Mouse (Mus musculus) CD4-positive helper T cell, adult 2 months (primary cell): Measurements from ENCODE around the gene Ptpn14.

Experiments used
- DNase-seq: peaks from one replicate; pipeline ENCODE4 v3.0.0-alpha.2; 2012; ENCODE audit warnings: low read depth, missing footprints, low spot score

Gene Ptpn14

DNA sequence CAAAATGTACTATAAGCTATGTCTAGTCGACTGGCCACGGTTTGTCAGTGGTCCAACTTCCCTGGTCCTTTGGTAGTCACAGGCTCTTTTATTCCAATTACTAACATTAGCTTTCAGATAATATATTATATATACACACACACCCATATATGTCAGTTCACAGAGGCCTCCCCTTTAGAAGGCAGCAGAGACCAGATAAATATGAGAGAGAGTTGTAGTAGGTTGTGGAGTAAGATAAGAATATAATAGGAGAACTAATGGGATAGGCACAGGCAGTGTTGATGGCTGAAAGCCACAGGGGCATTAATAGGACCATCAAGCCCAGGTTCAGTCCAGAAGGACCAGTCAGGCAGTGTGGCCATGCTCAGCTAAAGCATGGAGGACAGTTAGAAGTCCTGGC lies 80.4 kb downstream of the Ptpn14 start:
- no peak for DNase-seq

DNA sequence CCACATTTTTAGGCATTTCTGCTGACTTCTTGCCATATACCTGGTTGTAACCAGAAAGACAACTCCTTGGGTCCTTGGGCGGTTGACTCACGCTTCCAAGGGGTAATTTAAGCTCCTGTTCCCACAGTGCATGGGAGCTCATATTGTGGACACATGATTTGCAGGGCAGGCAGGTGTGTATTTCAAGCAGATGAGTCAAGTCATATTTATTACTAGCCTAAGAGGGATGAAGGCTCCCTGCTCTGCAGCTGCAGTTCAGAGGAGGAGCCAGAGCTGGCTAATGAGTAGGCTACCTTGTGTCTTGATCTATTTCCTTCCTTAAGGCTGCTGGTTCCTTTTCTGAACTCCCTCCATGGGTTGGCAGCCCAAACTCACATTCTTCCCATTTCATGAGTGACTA lies 83.7 kb downstream of the Ptpn14 start:
- no peak for DNase-seq

DNA sequence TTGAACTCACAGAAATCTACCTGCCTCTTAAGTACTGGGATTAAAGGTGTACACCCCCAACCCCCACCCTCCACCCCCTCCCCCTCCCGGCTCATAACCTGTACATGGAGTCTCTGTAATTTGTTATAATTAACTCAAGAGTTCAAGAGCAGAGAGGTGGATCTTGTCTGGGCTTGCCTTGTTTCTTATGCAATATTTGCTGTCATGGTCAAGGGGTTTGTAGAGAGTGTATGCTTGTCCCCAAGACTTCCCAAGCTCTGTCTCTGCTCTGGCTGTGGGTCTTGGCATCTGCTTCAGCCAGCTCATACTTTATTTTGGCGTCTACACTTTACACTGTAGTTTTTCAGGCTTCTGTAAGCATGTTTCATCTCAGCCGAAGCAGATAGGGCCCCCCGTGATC lies 86.3 kb downstream of the Ptpn14 start:
- no peak for DNase-seq

DNA sequence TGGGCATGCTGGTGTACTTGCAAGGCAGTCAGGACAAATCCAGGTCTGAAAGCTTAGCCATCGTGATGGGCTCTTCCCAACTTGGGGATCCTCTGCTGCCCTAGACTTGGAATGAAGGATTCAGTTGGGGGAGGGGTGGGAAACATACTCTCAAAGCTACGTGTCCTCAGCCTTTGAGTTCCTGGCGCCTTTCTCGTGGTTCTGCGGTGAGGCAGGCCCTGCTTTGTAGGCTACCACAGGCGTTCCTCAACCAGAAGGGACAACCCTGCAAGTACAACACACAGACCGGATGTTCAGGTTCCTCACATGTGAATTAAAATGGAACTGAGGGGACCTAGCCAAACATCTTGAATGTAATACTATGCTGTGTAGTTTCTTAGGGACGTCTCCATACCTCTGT lies 89.0 kb downstream of the Ptpn14 start:
- no peak for DNase-seq

DNA sequence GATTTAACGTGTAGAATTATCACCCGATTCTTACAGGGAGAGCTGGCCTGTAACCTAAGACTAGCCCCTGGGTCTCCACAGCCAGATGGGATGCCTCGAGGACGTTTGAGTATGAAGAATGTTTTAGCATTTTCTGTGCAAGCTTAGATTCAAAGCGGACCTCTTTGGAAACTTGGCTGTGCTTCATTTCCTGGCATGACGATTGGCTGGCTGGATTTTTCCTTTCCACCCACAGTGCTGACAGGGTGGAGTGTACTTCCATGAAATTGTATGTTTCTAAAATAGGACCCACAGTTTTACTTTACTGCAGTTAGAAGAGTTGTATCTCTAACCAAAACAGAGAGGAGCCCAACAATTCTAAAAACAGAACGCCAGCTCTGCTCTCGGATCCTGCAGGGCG lies 89.7 kb downstream of the Ptpn14 start:
- DNase-seq: no peak

DNA sequence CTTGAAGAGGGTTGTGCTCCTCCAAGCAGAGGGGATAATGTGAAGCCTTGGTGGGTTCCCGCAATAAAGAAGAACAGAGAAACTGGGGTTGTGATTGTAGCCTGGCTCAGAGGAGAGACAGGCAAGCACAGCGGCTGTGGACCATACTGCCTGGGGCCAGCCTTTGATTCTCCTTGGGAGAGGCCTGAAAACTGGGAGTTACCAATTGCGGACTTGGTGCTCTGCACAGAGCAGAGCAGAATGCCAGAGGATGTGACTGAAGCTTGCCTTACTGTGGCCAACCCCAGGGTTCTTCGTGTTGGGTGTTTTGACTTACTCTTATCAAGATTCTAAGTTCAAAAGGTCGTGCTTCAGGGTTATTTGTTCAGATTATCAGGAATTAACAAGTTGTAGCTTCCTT lies 92.0 kb downstream of the Ptpn14 start:
- no peak for DNase-seq

DNA sequence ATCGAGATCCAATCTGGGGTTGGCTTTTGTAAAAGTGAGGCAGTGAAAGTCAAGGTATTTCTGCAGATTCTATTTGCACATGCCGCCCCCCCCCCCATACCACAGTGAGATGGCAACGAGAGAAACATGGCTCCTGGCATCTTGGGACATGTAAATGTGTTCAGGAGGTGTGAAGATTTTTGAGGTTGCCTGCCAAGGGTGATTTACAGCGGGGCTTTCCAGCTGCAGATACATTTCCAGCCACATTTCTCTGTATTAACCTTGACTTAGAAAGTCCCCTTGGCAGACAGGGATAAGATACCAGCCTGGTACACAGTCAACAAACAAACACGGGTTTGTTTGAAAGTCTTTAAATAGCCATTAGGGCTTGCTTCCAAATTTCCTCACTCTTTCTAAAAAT lies 96.4 kb downstream of the Ptpn14 start:
- DNase-seq: no peak

DNA sequence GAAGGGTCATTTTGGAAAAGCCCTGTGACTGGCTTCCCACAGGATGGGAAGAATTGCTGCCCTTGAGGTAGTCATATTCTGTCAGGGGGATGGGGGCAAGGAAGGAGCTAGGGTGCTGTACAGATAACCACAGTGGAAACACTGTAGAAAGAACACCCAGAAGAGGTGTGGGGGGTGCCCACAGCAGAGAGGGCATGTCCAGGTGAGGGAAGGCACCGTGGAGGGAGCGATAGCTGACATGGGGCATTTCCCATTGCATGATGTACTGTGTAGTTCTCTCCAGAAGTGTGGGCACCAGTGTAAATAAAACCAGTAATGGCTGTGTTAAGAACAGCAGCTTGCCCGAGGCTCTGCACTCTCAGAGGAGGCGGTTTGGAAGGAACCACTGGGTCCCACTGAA lies 102.3 kb downstream of the Ptpn14 start:
- no peak for DNase-seq

DNA sequence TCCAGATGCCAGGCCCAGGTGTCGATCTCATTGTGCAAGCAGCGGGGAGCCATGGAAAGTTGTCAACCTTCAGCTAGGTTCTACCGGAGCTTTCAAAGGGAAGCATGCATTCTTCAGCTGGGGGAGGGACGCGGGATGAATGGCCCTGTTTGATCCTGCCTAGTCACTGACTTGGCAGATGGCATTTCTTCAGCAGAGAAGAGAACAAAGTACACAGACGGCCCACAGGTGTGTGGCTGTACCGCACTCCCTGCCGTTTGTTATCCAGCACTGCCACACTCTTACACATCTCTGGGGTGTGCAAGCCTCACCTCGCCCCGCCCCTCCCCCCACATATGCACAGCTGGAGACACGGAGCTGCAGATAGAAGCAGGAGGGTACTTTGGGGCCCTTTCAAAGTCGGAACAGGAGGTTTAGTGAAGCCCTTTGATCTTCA lies 102.7 kb downstream of the Ptpn14 start:
- peak; percentile 46 for DNase-seq

DNA sequence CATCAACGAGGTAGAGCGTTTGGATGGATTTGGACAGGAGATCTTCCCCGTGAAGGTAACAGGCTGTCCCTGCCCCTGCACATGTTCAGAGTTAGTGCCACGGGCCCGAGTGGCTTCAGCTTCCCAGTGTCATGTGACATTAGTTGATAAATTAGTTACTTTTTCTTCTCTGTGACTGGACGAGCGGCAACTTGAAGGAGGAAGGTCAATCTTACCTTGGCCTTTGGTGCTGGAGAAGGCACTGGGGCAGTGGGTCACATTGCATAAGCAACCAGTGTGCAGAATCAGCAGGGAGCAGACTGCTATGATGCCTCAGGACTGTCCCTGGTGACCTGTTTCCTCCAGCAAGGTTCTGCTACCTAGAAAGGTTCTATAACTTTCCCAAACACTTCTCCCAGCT lies 105.3 kb downstream of the Ptpn14 start:
- no peak for DNase-seq

DNA sequence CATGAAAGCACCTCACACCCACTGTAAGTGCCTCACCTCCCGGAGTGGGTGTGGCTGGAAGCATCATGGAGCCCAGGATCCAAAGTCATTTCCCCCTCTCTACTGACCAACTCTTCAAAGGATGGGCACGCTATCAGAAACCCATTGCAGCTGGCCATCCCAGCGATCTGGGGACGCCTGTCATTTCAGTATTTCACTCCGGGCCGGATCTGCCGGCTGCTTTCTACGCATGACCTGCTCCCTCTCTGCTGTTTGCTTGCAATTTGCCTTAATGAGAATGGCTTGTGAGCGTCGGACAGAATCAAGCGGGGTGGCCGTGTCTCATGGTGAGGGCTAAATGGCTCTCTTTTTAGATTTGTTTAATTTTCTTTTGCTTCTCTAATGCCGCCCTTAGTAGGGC lies 106.1 kb downstream of the Ptpn14 start:
- DNase-seq: no peak

DNA sequence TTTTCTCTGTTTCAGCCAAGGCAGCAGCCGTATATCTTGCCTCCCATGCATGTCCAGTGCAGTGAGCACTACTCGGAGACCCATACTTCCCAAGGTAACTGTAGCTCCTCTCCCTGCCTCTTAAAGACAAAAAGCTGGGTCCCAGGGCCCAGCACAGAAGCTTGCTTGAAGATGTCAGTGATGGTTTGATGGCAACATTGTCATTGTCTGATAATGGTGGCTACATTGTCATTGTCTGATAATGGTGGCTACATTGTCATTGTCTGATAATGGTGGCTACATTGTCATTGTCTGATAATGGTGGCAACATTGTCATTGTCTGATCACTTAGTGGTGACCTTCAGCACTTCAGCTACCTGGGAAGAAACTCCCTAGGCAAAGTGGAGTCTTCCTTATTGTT lies 118.3 kb downstream of the Ptpn14 start:
- no peak for DNase-seq

DNA sequence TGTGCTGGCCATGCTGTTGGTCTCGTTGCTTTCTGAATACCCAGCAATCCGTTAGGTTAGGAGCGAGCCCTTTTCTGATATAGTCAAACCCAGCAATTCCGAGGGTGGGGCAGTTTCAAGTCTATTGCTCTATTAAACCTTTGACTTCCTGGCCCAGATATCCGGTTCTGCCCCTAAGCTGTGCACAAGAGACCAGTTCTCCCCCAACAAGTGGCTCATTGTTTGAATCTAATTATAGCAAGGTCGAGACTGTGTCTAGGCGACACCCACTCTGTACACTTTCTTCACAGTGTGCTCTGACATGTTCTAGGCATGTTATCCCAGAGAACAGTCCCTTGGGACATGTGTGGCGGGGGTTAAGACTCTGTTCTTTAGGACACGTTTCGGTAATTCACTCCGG lies 121.5 kb downstream of the Ptpn14 start:
- DNase-seq: no peak

DNA sequence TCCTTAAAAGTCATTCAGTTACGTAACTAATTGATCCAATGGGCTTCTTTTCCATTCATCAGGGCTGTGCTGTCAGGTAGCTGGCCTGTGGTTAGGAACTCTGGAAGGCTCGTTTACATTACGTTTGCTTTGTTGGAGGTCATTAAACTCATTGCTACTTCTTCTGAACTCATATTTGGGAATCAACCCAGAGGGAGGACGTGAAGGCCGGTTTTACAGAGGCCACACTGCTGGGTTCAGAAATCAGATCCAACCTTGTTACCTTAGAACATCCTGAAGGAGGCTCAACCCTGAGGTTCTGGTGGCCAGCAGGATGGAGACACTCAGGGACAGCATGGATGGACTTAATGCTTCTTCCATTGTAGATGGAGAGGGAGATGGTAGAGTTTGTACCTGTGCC lies 124.0 kb downstream of the Ptpn14 start:
- no peak for DNase-seq

DNA sequence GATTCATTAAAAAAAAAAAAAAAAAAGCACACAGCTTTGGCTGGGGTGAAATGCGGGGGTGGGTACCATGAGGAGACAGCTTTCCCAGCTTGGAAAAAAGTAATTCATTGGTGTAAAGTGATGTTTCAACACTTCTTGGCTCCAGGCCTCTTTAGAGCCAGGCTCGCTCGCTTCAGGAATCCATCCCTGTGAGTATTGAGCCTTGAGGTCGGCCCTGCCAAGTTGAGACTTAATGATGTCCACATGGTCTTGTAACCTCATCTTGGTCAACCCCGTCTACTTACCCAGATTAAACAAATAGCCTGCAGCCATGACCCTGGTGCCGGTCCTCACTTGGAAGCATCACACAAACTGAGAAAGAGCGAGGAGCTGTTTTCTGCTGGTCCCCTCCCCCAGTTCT lies 124.4 kb downstream of the Ptpn14 start:
- DNase-seq: no peak

DNA sequence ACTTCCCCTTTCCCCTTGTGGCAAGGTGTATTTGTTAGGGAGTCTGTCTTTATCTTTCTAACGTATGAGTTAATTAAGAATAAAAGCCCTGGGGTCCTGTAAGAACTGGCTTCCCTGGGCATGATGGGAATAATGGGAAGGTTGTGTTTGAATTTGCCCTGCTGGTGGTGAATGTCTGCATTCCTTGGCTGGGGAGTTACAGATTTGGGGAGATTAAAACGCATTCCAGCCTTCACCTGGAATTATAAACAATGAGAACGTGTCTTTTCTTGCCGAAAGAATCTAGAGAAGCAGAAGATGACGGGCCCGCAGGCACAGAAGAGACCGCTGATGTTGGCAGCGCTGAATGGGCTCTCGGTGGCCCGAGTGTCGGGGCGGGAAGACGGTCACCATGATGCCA lies 126.6 kb downstream of the Ptpn14 start:
- no peak for DNase-seq

DNA sequence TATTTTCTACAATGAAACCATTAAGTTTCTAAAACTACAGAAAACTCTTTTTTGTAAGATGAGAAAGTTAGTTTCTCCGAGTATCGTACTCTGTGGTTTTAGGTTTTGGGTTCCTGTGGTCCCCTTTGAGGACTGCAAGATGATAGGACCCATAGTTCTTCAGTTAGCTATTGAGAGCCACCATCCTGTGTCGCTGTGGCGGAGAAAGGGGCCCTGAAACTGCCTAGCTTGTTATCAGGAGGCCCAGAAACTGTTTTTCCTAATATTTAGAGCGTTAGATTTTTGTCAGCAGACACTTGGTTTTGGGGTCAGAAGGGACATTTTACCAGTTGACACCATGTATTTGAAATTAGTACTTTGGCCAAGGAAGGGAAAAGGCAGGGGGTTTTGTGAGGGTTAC lies 127.7 kb downstream of the Ptpn14 start:
- DNase-seq: no peak

DNA sequence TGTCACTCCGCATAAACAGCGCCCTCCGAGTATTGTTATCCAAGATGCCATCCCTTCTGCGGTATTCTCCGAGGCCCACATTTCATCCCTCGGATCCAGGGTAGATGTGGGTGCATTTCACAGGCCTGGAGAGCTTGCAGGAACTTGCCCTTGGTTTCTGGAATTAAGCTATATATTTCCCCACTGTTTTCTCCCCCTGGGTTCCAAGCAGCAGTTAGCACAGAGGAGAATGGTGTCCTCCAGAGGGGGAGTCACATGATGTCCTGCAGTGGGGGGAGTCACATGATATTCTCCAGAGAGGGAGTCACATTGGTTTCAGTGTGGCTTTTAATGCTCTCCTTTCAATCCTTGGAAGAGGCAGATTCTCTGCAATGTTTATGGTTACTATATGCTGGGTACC lies 130.3 kb downstream of the Ptpn14 start:
- no peak for DNase-seq

DNA sequence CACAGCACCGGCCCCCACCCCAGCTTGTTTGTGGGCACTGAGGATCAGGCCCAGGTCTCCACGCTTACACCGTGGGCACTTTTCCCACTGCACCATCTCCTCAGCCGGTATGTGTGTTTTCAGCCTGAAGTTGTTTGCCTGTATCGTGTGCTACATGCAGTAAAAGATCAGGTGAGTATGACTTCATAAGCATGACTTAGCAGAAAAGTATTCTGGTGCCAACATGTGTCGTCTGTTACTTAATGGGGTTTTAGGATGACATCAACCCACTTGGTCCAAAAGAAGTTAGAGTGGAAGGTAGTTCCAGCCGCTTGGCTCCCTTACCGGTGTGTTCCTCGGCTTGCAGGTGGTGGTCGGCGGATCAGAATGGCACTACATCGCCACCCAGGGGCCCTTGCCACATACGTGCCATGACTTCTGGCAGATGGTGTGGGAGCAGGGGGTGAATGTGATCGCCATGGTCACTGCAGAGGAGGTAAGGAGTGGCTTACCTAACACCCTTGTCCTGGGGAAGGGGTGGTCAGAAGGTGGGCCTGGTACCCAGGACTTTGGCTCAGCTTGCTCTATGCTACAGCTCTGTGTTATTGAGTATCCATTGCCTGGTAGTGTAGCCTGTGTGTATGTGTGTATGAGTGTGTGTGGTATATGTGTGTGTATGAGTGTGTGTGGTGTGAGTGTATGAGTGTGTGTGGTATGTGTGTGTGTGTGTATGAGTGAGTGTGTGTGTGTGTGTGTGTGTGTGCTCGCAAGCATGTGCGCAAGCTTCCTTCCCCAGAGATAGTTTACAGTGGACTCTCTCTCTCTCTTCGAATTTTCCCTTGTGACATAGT lies 132.3 kb downstream of the Ptpn14 start:
- no peak for DNase-seq

DNA sequence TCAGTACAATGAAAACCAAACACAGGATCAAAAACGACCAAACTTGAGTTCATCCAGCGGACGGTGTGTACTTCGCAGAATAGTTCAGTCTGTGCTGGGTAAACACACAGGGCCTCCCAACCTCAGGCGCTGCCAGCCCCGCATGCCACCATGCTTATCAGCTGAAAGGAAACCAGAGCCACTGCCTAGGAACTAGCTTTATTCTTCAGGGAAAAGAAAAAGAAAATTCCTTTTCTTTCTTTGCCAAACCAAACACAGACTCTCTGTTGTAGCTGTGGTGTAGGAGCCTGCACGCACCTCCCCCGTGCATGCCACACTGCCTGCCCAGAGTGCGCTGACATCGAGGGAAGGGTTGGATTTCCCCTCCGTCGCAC lies 132.9 kb downstream of the Ptpn14 start:
- DNase-seq: no peak

DNA sequence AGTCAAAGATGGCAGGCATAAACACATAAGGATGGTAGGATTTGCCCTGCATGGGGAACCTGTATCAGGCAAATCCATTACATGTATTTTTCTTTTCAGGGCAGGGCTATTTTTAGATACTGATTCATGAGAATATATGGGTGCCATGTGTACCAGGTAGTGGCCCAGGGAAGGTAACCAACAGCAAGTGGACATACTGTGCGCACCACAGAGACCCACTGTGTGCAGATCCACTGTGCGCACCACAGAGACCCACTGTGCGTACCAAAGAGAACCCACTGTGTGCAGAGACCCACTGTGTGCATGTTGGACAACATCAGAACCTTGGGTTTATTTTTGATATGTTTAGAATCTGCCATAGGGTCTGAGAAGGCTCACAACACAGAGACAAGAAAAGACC lies 135.7 kb downstream of the Ptpn14 start:
- no peak for DNase-seq

DNA sequence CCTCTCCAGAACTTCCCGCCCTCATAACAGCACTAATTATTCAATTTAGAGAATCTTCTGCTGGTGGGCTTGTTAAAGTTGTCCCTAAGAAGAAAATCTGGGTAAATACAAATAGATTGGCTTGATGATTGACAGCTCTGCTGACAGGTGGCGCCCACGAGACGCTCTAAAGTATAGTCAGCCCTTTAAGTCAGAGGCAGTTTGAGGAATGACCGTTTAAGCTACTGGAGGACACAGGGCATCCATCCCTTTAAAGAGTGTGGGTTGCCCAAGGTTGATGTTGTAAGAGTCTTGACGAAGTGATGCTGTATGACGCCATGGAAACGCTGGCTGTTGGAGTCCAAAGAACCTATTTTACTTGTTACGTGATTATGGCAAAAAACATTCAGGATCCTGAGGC lies 136.2 kb downstream of the Ptpn14 start:
- no peak for DNase-seq

DNA sequence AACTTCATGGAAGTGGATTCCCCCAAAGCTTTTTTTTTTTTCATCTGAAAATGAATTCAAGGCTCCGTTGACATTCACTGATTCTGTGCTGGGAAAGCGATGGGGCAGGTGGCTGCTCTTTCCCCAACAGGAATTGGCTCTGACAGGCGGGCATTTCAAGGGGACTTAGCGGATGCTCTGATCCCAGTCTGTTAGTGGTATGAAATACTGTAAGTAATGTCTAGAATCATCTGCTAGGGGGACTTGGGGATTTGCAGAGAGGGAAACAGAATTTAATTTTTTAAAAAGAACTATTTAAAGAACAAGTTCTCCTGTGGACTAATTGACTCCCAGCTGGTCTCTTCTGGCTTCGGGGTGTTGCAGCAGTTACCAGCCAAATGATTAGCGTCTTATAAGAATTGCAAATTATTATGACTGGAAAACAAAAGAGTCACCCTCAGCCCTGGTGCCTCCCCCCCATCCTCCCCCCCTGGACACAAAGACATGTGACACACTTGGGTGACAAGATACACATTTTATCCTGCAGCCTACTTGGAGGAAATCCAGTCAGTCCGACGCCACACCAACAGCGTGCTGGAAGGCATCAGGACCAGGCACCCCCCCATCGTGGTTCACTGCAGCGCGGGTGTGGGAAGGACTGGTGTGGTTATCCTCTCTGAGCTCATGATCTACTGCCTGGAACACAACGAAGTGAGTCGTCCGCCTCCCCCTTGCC lies 136.9 kb downstream of the Ptpn14 start:
- no peak for DNase-seq
